In genomic region chr4:106830545-106831112, GRCm38 (mm10) we compare ENCODE assay signal across 28 mouse cellular contexts. TPM values are rescaled to one million over a fixed set of nuclear protein-coding genes. Genes with fewer than 3 reads are reported as not detected.
A peak's percentile ranks its signal among the peaks of the same experiment; 100 is the strongest.
DNase-seq lines count a peak whose midpoint lies in the region; ATAC-seq and TF ChIP-seq lines count a peak whose summit lies in the region.
"Had no signal": no experiment of that assay in that cellular context is flagged by ENCODE, and none has a peak within 500 bp of the region (broad histone marks: within the 10 kb centered on the region; RNA-seq: fewer than 3 reads in every experiment).

No protein-coding gene starts in this region.

- no peak for DNase-seq in heart, embryonic 10.5 days (ENCODE audit: low spot score)
- no peak for DNase-seq in heart, adult 18-20 months
- DNase-seq in R1 (ENCODE audit: low read depth, low spot score): peak; percentile 89
- DNase-seq in liver, adult 2 months (ENCODE audit: extremely low read depth, low read depth, low spot score): peak; percentile 60
- DNase-seq in spleen, postnatal 4 days (ENCODE audit: low spot score in 2 of 2): no peak
- DNase-seq: cerebellum, adult 11-12 months; cerebellum, postnatal 14 days; gastrocnemius, postnatal 10 days; heart, postnatal 14 days; kidney, adult 2 months; kidney, postnatal 10 days; lung, postnatal 36 days; retina, postnatal 1 day; thymus, postnatal 4 days had no signal

- no peak overlapping the region for H3K4me2 ChIP-seq in intestine, embryonic 15.5 days (replicated peaks)
- H3K4me2 ChIP-seq in hindbrain, embryonic 12.5 days (replicated peaks): no peak overlapping the region
- H3K4me2 ChIP-seq: embryonic facial prominence, embryonic 13.5 days; heart, embryonic 13.5 days; hindbrain, embryonic 13.5 days; limb, embryonic 13.5 days; lung, embryonic 15.5 days; midbrain, embryonic 15.5 days; neural tube, embryonic 13.5 days had no signal

- ATAC-seq in megakaryocyte-erythroid progenitor cell, adult 5-6 weeks (replicated peaks; ENCODE audit: low FRiP score, low TSS enrichment, poor library complexity, severe bottlenecking): peak; percentile 38
- ATAC-seq in intestine, embryonic 15.5 days: no peak
- ATAC-seq in hindbrain, embryonic 12.5 days (ENCODE audit: low FRiP score): no peak
- ATAC-seq: forebrain, embryonic 14.5 days; inflammation-experienced regulatory T-cells, adult 6 months; midbrain, embryonic 15.5 days had no signal

- H3K9ac ChIP-seq in liver, adult 2 months (ENCODE audit: low read depth, low read length): no peak overlapping the region
- H3K9ac ChIP-seq in intestine, embryonic 15.5 days: no peak overlapping the region
- H3K9ac ChIP-seq in hindbrain, embryonic 12.5 days: no peak overlapping the region
- H3K9ac ChIP-seq: embryonic facial prominence, embryonic 13.5 days; heart, embryonic 13.5 days; hindbrain, embryonic 13.5 days; limb, embryonic 13.5 days; lung, embryonic 15.5 days; midbrain, embryonic 15.5 days; neural tube, embryonic 13.5 days had no signal

- no peaks in the 10 kb centered on the region for H3K79me2 ChIP-seq in liver, adult 2 months (ENCODE audit: control insufficient read depth, insufficient read depth, low read length)

- WGBS in heart, embryonic 10.5 days: 39% methylated on average over 6 of the region's 6 CpGs
- 35% methylated on average over 6 of the region's 6 CpGs for WGBS in liver, adult 2 months
- 55% methylated on average over 6 of the region's 6 CpGs for WGBS in intestine, embryonic 15.5 days
- 67% methylated on average over 6 of the region's 6 CpGs for WGBS in hindbrain, embryonic 12.5 days

- H3K4me1 ChIP-seq in heart, embryonic 10.5 days: peaks cover 34% of the 10 kb centered on the region
- no peaks in the 10 kb centered on the region for H3K4me1 ChIP-seq in liver, adult 2 months (ENCODE audit: control insufficient read depth, insufficient read depth, low read length)
- H3K4me1 ChIP-seq in intestine, embryonic 15.5 days (replicated peaks): peaks cover 22% of the 10 kb centered on the region
- peaks cover 20% of the 10 kb centered on the region for H3K4me1 ChIP-seq in hindbrain, embryonic 12.5 days

- 0 out of 2 replicates have a peak overlapping the region, but pooled peaks have one; percentile 4 for H3K27ac ChIP-seq in heart, embryonic 10.5 days
- H3K27ac ChIP-seq in liver, adult 2 months (replicated peaks; ENCODE audit: insufficient read depth, low read depth, low read length): no peak overlapping the region
- no peak overlapping the region for H3K27ac ChIP-seq in intestine, embryonic 15.5 days
- H3K27ac ChIP-seq in hindbrain, embryonic 12.5 days: no peak overlapping the region
- H3K27ac ChIP-seq: embryonic facial prominence, embryonic 13.5 days; heart, embryonic 13.5 days; hindbrain, embryonic 13.5 days; limb, embryonic 13.5 days; lung, embryonic 15.5 days; midbrain, embryonic 15.5 days; neural tube, embryonic 13.5 days had no signal

- H3K9me3 ChIP-seq in heart, embryonic 10.5 days: no peaks in the 10 kb centered on the region
- H3K9me3 ChIP-seq in intestine, embryonic 15.5 days: no peaks in the 10 kb centered on the region
- no peaks in the 10 kb centered on the region for H3K9me3 ChIP-seq in hindbrain, embryonic 12.5 days (replicated peaks)
- H3K9me3 ChIP-seq: embryonic facial prominence, embryonic 13.5 days; heart, embryonic 13.5 days; hindbrain, embryonic 13.5 days; limb, embryonic 13.5 days; lung, embryonic 15.5 days; megakaryocyte, embryonic 14.5 days; midbrain, embryonic 15.5 days; neural tube, embryonic 13.5 days had no signal

- no peak overlapping the region for H3K4me3 ChIP-seq in heart, embryonic 10.5 days
- H3K4me3 ChIP-seq in liver, adult 2 months (ENCODE audit: insufficient read depth, low read depth, low read length): no peak overlapping the region
- no peak overlapping the region for H3K4me3 ChIP-seq in intestine, embryonic 15.5 days (replicated peaks)
- no peak overlapping the region for H3K4me3 ChIP-seq in hindbrain, embryonic 12.5 days
- H3K4me3 ChIP-seq: embryonic facial prominence, embryonic 13.5 days; erythroblast, embryonic 14.5 days; heart, embryonic 13.5 days; hindbrain, embryonic 13.5 days; limb, embryonic 13.5 days; lung, embryonic 15.5 days; megakaryocyte, embryonic 14.5 days; midbrain, embryonic 15.5 days; neural tube, embryonic 13.5 days had no signal

- H3K27me3 ChIP-seq in heart, embryonic 10.5 days (ENCODE audit: insufficient read depth, poor library complexity, severe bottlenecking): peaks cover 39% of the 10 kb centered on the region
- no peaks in the 10 kb centered on the region for H3K27me3 ChIP-seq in liver, adult 2 months (ENCODE audit: control insufficient read depth, insufficient read depth, low read length)
- H3K27me3 ChIP-seq in intestine, embryonic 15.5 days (replicated peaks): no peaks in the 10 kb centered on the region
- H3K27me3 ChIP-seq in hindbrain, embryonic 12.5 days: peaks cover 14% of the 10 kb centered on the region
- H3K27me3 ChIP-seq: embryonic facial prominence, embryonic 13.5 days; limb, embryonic 13.5 days; lung, embryonic 15.5 days; midbrain, embryonic 15.5 days; neural tube, embryonic 13.5 days had no signal

- no peak for TF ChIP-seq CTCF in liver, adult 2 months (IDR thresholded peaks at IDR 0.05; ENCODE audit: low read depth, low read length)

- no peaks in the 10 kb centered on the region for H3K36me3 ChIP-seq in heart, embryonic 10.5 days
- no peaks in the 10 kb centered on the region for H3K36me3 ChIP-seq in liver, adult 2 months (ENCODE audit: control insufficient read depth, insufficient read depth, low read length)
- no peaks in the 10 kb centered on the region for H3K36me3 ChIP-seq in intestine, embryonic 15.5 days
- no peaks in the 10 kb centered on the region for H3K36me3 ChIP-seq in hindbrain, embryonic 12.5 days
- H3K36me3 ChIP-seq: embryonic facial prominence, embryonic 13.5 days; heart, embryonic 13.5 days; hindbrain, embryonic 13.5 days; limb, embryonic 13.5 days; lung, embryonic 15.5 days; midbrain, embryonic 15.5 days; neural tube, embryonic 13.5 days had no signal

- no peak for TF ChIP-seq POLR2A in liver, adult 2 months (IDR thresholded peaks at IDR 0.05; ENCODE audit: extremely low read depth, insufficient read depth, low read length)

RNA-seq across cellular contexts. Expression of gene Acot11, which starts 25.8 kb away (rescaled TPM):
- 3.5 and 5.6 TPM in 2 replicates for polyA plus RNA-seq in heart, embryonic 10.5 days (2016; fragmentation: Nextera tagmentation; extraction: Ambion mirVana)
- 10 to 100 TPM; 24.2 to 38.0 TPM for total RNA-seq in heart, adult 18-20 months (2021)
- 1.8 and 4.8 TPM in 2 replicates for total RNA-seq in liver, adult 2 months (2014; rRNA removed)
- polyA plus RNA-seq in liver, adult 2 months (2012; rRNA removed): 6.3 and 14.3 TPM in 2 replicates
- 1.0 and 2.1 TPM in 2 replicates for total RNA-seq in megakaryocyte-erythroid progenitor cell, adult 5-6 weeks (2014; fragmentation: Nextera tagmentation)
- total RNA-seq in megakaryocyte-erythroid progenitor cell, adult 5-6 weeks (2017): 0.99 and 1.0 TPM in 2 replicates
- polyA plus RNA-seq in intestine, embryonic 15.5 days (2015; fragmentation: Nextera tagmentation; extraction: Ambion mirVana): 12.2 and 14.1 TPM in 2 replicates
- polyA plus RNA-seq in hindbrain, embryonic 12.5 days (2016; fragmentation: Nextera tagmentation; extraction: Ambion mirVana): 2.4 TPM in 2 replicates

Comparison
In these comparisons a context has a peak if more than half of its experiments do, and no peak if none do; other contexts are left out.
1. DNase-seq: peak in R1 (single experiment) and liver, adult 2 months (single experiment); none in heart, embryonic 10.5 days (single experiment), heart, adult 18-20 months (0 of 2) and spleen, postnatal 4 days (0 of 2).